ENCODE assay signal across 26 mouse cellular contexts in the genomic region with DNA sequence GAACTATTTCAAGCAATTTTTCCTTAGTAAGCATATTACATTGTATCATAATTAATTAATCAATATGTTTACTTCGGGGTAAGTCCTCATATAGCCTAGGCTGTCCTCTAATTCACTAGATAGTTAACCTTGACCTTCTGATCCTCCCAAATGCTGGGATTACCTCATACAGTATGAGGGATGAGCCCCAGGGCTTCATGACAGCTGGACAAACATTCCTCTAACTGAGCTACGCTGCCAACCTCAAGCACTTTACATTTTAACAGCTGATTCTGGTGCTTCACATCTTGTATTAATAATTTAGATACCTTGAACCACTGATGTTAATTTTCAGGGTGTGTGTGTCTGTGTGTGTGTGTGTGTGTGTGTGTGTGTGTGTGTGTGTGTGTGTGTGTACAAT. TPM values are rescaled to one million over a fixed set of nuclear protein-coding genes. Genes with fewer than 3 reads are reported as not detected.
DNase-seq lines count a peak whose midpoint lies in the region; ATAC-seq and TF ChIP-seq lines count a peak whose summit lies in the region.
"Had no signal": no experiment of that assay in that cellular context is flagged by ENCODE, and none has a peak within 500 bp of the region (broad histone marks: within the 10 kb centered on the region; RNA-seq: fewer than 3 reads in every experiment).

No protein-coding gene starts in this region.

- DNase-seq in embryonic facial prominence, embryonic 14.5 days (ENCODE audit: low spot score): peak; percentile 36
- no peak for DNase-seq in embryonic facial prominence, embryonic 10.5 days (ENCODE audit: low spot score)
- DNase-seq in mesoderm, embryonic 11.5 days (ENCODE audit: low read depth, low spot score): peak; percentile 23
- DNase-seq in kidney, adult 2 months: no peak
- no peak for DNase-seq in adrenal gland, adult 2 months
- DNase-seq: adrenal gland, postnatal 10 days; adrenal gland, postnatal 25 days; B cell, adult 2 months; cerebellum, adult 11 months; cerebellum, adult 18-20 months; cerebellum, adult 8-10 months; cerebellum, adult 9-11 months; cerebellum, postnatal 14 days; cerebellum, postnatal 36 days; embryo, embryonic 11 days had no signal

- H3K9ac ChIP-seq in embryonic facial prominence, embryonic 14.5 days (ENCODE audit: low read depth, low read length): no peak overlapping the region
- H3K9ac ChIP-seq: embryonic facial prominence, embryonic 12.5 days; embryonic facial prominence, embryonic 15.5 days; forebrain, embryonic 12.5 days had no signal

- H3K4me3 ChIP-seq in embryonic facial prominence, embryonic 14.5 days (ENCODE audit: low read depth, low read length): no peak overlapping the region
- H3K4me3 ChIP-seq in embryonic facial prominence, embryonic 10.5 days: no peak overlapping the region
- H3K4me3 ChIP-seq in kidney, adult 2 months (ENCODE audit: insufficient read depth, low read depth, low read length): no peak overlapping the region
- H3K4me3 ChIP-seq: embryonic facial prominence, embryonic 12.5 days; embryonic facial prominence, embryonic 15.5 days; erythroblast, embryonic 14.5 days; forebrain, embryonic 10.5 days; forebrain, embryonic 12.5 days had no signal

- no peaks in the 10 kb centered on the region for H3K9me3 ChIP-seq in embryonic facial prominence, embryonic 14.5 days (ENCODE audit: control insufficient read depth, low read length)
- no peaks in the 10 kb centered on the region for H3K9me3 ChIP-seq in embryonic facial prominence, embryonic 10.5 days
- H3K9me3 ChIP-seq: embryonic facial prominence, embryonic 12.5 days; embryonic facial prominence, embryonic 15.5 days; forebrain, embryonic 10.5 days; forebrain, embryonic 12.5 days; G1E had no signal

- H3K4me1 ChIP-seq in embryonic facial prominence, embryonic 14.5 days (ENCODE audit: control insufficient read depth, insufficient read depth, low read length): 0 out of 2 replicates have a peak, but pooled peaks cover 2% of the 10 kb centered on the region
- 0 out of 2 replicates have a peak, but pooled peaks cover 5% of the 10 kb centered on the region for H3K4me1 ChIP-seq in embryonic facial prominence, embryonic 10.5 days
- H3K4me1 ChIP-seq in kidney, adult 2 months (ENCODE audit: control insufficient read depth, insufficient read depth, low read length): no peaks in the 10 kb centered on the region
- H3K4me1 ChIP-seq: embryonic facial prominence, embryonic 15.5 days; forebrain, embryonic 10.5 days; forebrain, embryonic 12.5 days had no signal

- H3K27me3 ChIP-seq in embryonic facial prominence, embryonic 14.5 days (replicated peaks; ENCODE audit: control insufficient read depth, insufficient read depth, low read length): no peaks in the 10 kb centered on the region
- 0 out of 2 replicates have a peak, but pooled peaks cover 3% of the 10 kb centered on the region for H3K27me3 ChIP-seq in embryonic facial prominence, embryonic 10.5 days (replicated peaks; ENCODE audit: low read depth, poor library complexity, severe bottlenecking)
- no peaks in the 10 kb centered on the region for H3K27me3 ChIP-seq in kidney, adult 2 months (replicated peaks; ENCODE audit: control insufficient read depth, insufficient read depth, low read length)
- H3K27me3 ChIP-seq: embryonic facial prominence, embryonic 12.5 days; embryonic facial prominence, embryonic 15.5 days; forebrain, embryonic 12.5 days had no signal

- H3K4me2 ChIP-seq in embryonic facial prominence, embryonic 14.5 days (ENCODE audit: low read depth, low read length): no peak overlapping the region
- H3K4me2 ChIP-seq: embryonic facial prominence, embryonic 12.5 days; embryonic facial prominence, embryonic 15.5 days; forebrain, embryonic 12.5 days had no signal

- no peaks in the 10 kb centered on the region for H3K36me3 ChIP-seq in embryonic facial prominence, embryonic 14.5 days (ENCODE audit: control insufficient read depth, insufficient read depth, low read length)
- no peaks in the 10 kb centered on the region for H3K36me3 ChIP-seq in embryonic facial prominence, embryonic 10.5 days (replicated peaks)
- H3K36me3 ChIP-seq in kidney, adult 2 months (ENCODE audit: control insufficient read depth, insufficient read depth, low read length): no peaks in the 10 kb centered on the region
- H3K36me3 ChIP-seq: embryonic facial prominence, embryonic 12.5 days; embryonic facial prominence, embryonic 15.5 days; forebrain, embryonic 10.5 days; forebrain, embryonic 12.5 days; G1E had no signal

- no peak for TF ChIP-seq CTCF in kidney, adult 2 months (conservative IDR thresholded peaks at IDR 0.05; ENCODE audit: insufficient read depth, insufficient read length, low read depth, low read length)

- ATAC-seq in embryonic facial prominence, embryonic 14.5 days (ENCODE audit: low read depth): no peak
- ATAC-seq: activated CD4-positive, CD25-positive, alpha-beta regulatory T cell, adult 4 months; forebrain, embryonic 14.5 days; forebrain, embryonic 16.5 days; Patski had no signal

- WGBS in embryonic facial prominence, embryonic 14.5 days: 59% methylated on average over 2 of the region's 2 CpGs
- 73% methylated on average over 2 of the region's 2 CpGs for WGBS in embryonic facial prominence, embryonic 10.5 days
- 50% methylated on average over 2 of the region's 2 CpGs for WGBS in kidney, adult 2 months

- TF ChIP-seq POLR2A in kidney, adult 2 months (IDR thresholded peaks at IDR 0.05; ENCODE audit: low read depth, low read length): no peak

- no peak overlapping the region for H3K27ac ChIP-seq in embryonic facial prominence, embryonic 14.5 days (replicated peaks; ENCODE audit: low read depth, low read length)
- H3K27ac ChIP-seq in embryonic facial prominence, embryonic 10.5 days (replicated peaks): no peak overlapping the region
- no peak overlapping the region for H3K27ac ChIP-seq in kidney, adult 2 months (ENCODE audit: insufficient read depth, low read depth, low read length)
- H3K27ac ChIP-seq: embryonic facial prominence, embryonic 12.5 days; embryonic facial prominence, embryonic 15.5 days; forebrain, embryonic 10.5 days; forebrain, embryonic 12.5 days had no signal

RNA-seq across cellular contexts. Expression of gene Dync1i1, which starts 6.5 kb away (rescaled TPM):
- 14.3 and 15.5 TPM in 2 replicates for polyA plus RNA-seq in embryonic facial prominence, embryonic 14.5 days (2014; fragmentation: Nextera tagmentation; extraction: Ambion mirVana)
- 3.5 and 4.0 TPM in 2 replicates for polyA plus RNA-seq in embryonic facial prominence, embryonic 10.5 days (2016; fragmentation: Nextera tagmentation; extraction: Ambion mirVana)
- 1.1 and 1.5 TPM in 2 replicates for polyA plus RNA-seq in kidney, adult 2 months (2012; rRNA removed)
- 1 to 10 TPM; 1.6 to 1.8 TPM for total RNA-seq in adrenal gland, adult 2 months (2021)
- polyA plus RNA-seq in adrenal gland, adult 2 months (2012; rRNA removed): 1.4 and 1.7 TPM in 2 replicates
- total RNA-seq: common myeloid progenitor, adult 5-6 weeks had no signal
- polyA plus RNA-seq: activated CD4-positive, CD25-positive, alpha-beta regulatory T cell, adult 4 months; erythroblast, embryonic 14.5 days; G1E had no signal

Comparison
In these comparisons a context has a peak if more than half of its experiments do, and no peak if none do; other contexts are left out.
1. DNase-seq: peak in embryonic facial prominence, embryonic 14.5 days (single experiment) and mesoderm, embryonic 11.5 days (single experiment); none in embryonic facial prominence, embryonic 10.5 days (single experiment), kidney, adult 2 months (single experiment) and adrenal gland, adult 2 months (single experiment).